ENCODE assay signal across 18 mouse cellular contexts in genomic region chr1:87960752-87961151, GRCm38 (mm10). TPM values are rescaled to one million over a fixed set of nuclear protein-coding genes. Genes with fewer than 3 reads are reported as not detected.
DNase-seq lines count a peak whose midpoint lies in the region; ATAC-seq and TF ChIP-seq lines count a peak whose summit lies in the region.
"Had no signal": no experiment of that assay in that cellular context is flagged by ENCODE, and none has a peak within 500 bp of the region (broad histone marks: within the 10 kb centered on the region; RNA-seq: fewer than 3 reads in every experiment).

No protein-coding gene starts in this region.

- H3K36me3 ChIP-seq in midbrain, embryonic 10.5 days, result peaks cover 79% of the 10 kb centered on the region
- peaks cover 38% of the 10 kb centered on the region for H3K36me3 ChIP-seq in midbrain, postnatal 0 days (ENCODE audit: insufficient read depth, low read length)
- no peaks in the 10 kb centered on the region; the same call in none of the 2 replicates for H3K36me3 ChIP-seq in liver, embryonic 14.5 days (replicated peaks; ENCODE audit: control insufficient read depth, insufficient read depth, low read depth)
- H3K36me3 ChIP-seq in forebrain, embryonic 15.5 days, result peaks cover 67% of the 10 kb centered on the region
- H3K36me3 ChIP-seq in hindbrain, embryonic 11.5 days (ENCODE audit: control insufficient read depth, insufficient read depth, low read length), result peaks cover 10% of the 10 kb centered on the region; the same call in 1 of the 2 replicates

- no peak overlapping the region for H3K4me2 ChIP-seq in midbrain, postnatal 0 days (ENCODE audit: low read depth, low read length, poor library complexity, severe bottlenecking)
- peak overlapping the region; percentile 68 for H3K4me2 ChIP-seq in liver, embryonic 14.5 days (ENCODE audit: low read depth)
- no peak overlapping the region for H3K4me2 ChIP-seq in forebrain, embryonic 15.5 days (replicated peaks)
- H3K4me2 ChIP-seq in hindbrain, embryonic 11.5 days (replicated peaks; ENCODE audit: low read depth, low read length), result no peak overlapping the region
- H3K4me2 ChIP-seq: embryonic facial prominence, embryonic 15.5 days; lung, embryonic 15.5 days; midbrain, embryonic 11.5 days had no signal

- H3K4me3 ChIP-seq in midbrain, embryonic 10.5 days, result no peak overlapping the region
- no peak overlapping the region for H3K4me3 ChIP-seq in midbrain, postnatal 0 days (ENCODE audit: low read depth, low read length)
- H3K4me3 ChIP-seq in liver, embryonic 14.5 days (ENCODE audit: insufficient read depth in 1 of 2, low read depth in 2 of 2, low read length in 2 of 2), result no peak overlapping the region
- no peak overlapping the region for H3K4me3 ChIP-seq in left cerebral cortex, adult 2 months
- H3K4me3 ChIP-seq in forebrain, embryonic 15.5 days, result no peak overlapping the region
- no peak overlapping the region for H3K4me3 ChIP-seq in hindbrain, embryonic 11.5 days (ENCODE audit: low read depth, low read length)
- H3K4me3 ChIP-seq: embryonic facial prominence, embryonic 15.5 days; lung, embryonic 15.5 days had no signal

- H3K9ac ChIP-seq in midbrain, postnatal 0 days (replicated peaks; ENCODE audit: low read length, poor library complexity, severe bottlenecking), result no peak overlapping the region
- H3K9ac ChIP-seq in liver, embryonic 14.5 days (replicated peaks), result peak overlapping the region; percentile 71
- no peak overlapping the region for H3K9ac ChIP-seq in forebrain, embryonic 15.5 days (replicated peaks)
- H3K9ac ChIP-seq in hindbrain, embryonic 11.5 days (ENCODE audit: low read depth, low read length), result no peak overlapping the region
- H3K9ac ChIP-seq: embryonic facial prominence, embryonic 15.5 days; lung, embryonic 15.5 days had no signal

- no peak for ATAC-seq in midbrain, postnatal 0 days (ENCODE audit: low FRiP score)
- peak; percentile 17; the same call in 1 of the 2 replicates for ATAC-seq in liver, embryonic 14.5 days (ENCODE audit: insufficient read depth)
- no peak for ATAC-seq in forebrain, embryonic 15.5 days (replicated peaks)
- ATAC-seq in hindbrain, embryonic 11.5 days (ENCODE audit: low FRiP score), result no peak

- H3K4me1 ChIP-seq in midbrain, embryonic 10.5 days, result peaks cover 16% of the 10 kb centered on the region
- H3K4me1 ChIP-seq in midbrain, postnatal 0 days (ENCODE audit: insufficient read depth, low read length), result no peaks in the 10 kb centered on the region
- H3K4me1 ChIP-seq in liver, embryonic 14.5 days (replicated peaks; ENCODE audit: control insufficient read depth in 2 of 2, insufficient read depth in 2 of 2, low read length in 1 of 2), result peaks cover 29 to 34% of the 10 kb centered on the region in 2 experiments
- H3K4me1 ChIP-seq in forebrain, embryonic 15.5 days, result no peaks in the 10 kb centered on the region
- H3K4me1 ChIP-seq in hindbrain, embryonic 11.5 days (replicated peaks; ENCODE audit: control insufficient read depth, insufficient read depth, low read length), result no peaks in the 10 kb centered on the region
- H3K4me1 ChIP-seq: embryonic facial prominence, embryonic 15.5 days; lung, embryonic 15.5 days had no signal

- DNase-seq in midbrain, embryonic 10.5 days (ENCODE audit: low spot score), result no peak
- no peak for DNase-seq in midbrain, postnatal 0 days (ENCODE audit: low spot score)
- DNase-seq in c-Kit-positive CD71-positive TER-119-negative erythroid progenitor cells, embryonic 14.5 days (ENCODE audit: low read depth), result peak; percentile 16
- DNase-seq in liver, embryonic 14.5 days (ENCODE audit: low read depth in 3 of 3, low spot score in 3 of 3), result peak; percentile 25 to 34 (median 29)
- no peak for DNase-seq in left cerebral cortex, adult 2 months (ENCODE audit: extremely low spot score in 1 of 2, low spot score in 2 of 2)
- no peak for DNase-seq in hindbrain, embryonic 11.5 days (ENCODE audit: low spot score)
- DNase-seq: adrenal gland, postnatal 36 days; cerebellum, adult 18-20 months; gastrocnemius, postnatal 25 days; kidney, adult 2 months; kidney, postnatal 36 days; layer of hippocampus, postnatal 36 days; left cerebral cortex, postnatal 4 days; thymus, adult 2 months had no signal

- TF ChIP-seq EP300 in liver, embryonic 14.5 days (IDR thresholded peaks at IDR 0.05; ENCODE audit: low read depth), result peak; percentile 6; the same call in 1 of the 2 replicates

- peak overlapping the region; percentile 64; the same call in 1 of the 2 replicates for H3K27ac ChIP-seq in midbrain, embryonic 10.5 days (replicated peaks)
- H3K27ac ChIP-seq in midbrain, postnatal 0 days (ENCODE audit: low read depth, low read length), result no peak overlapping the region
- H3K27ac ChIP-seq in liver, embryonic 14.5 days, result peak overlapping the region; percentile 94
- H3K27ac ChIP-seq in left cerebral cortex, adult 2 months, result no peak overlapping the region
- no peak overlapping the region for H3K27ac ChIP-seq in forebrain, embryonic 15.5 days (replicated peaks)
- H3K27ac ChIP-seq in hindbrain, embryonic 11.5 days (ENCODE audit: low read depth, low read length), result no peak overlapping the region
- H3K27ac ChIP-seq: embryonic facial prominence, embryonic 15.5 days; lung, embryonic 15.5 days had no signal

- WGBS in midbrain, embryonic 10.5 days, result 91% methylated on average over 4 of the region's 4 CpGs
- 97% methylated on average over 4 of the region's 4 CpGs for whole genome bisulfite sequencing in midbrain, postnatal 0 days
- 39% methylated on average over 4 of the region's 4 CpGs for WGBS in liver, embryonic 14.5 days (ENCODE audit: insufficient replicate concordance)
- 96% methylated on average over 4 of the region's 4 CpGs for WGBS in forebrain, embryonic 15.5 days
- 96% methylated on average over 4 of the region's 4 CpGs for WGBS in hindbrain, embryonic 11.5 days

- H3K9me3 ChIP-seq in midbrain, embryonic 10.5 days (replicated peaks), result no peaks in the 10 kb centered on the region
- H3K9me3 ChIP-seq in midbrain, postnatal 0 days (ENCODE audit: low read length), result no peaks in the 10 kb centered on the region
- H3K9me3 ChIP-seq in liver, embryonic 14.5 days (ENCODE audit: control insufficient read depth, low read length), result no peaks in the 10 kb centered on the region
- no peaks in the 10 kb centered on the region for H3K9me3 ChIP-seq in forebrain, embryonic 15.5 days
- H3K9me3 ChIP-seq in hindbrain, embryonic 11.5 days (ENCODE audit: control insufficient read depth, low read length), result no peaks in the 10 kb centered on the region
- H3K9me3 ChIP-seq: embryonic facial prominence, embryonic 15.5 days; lung, embryonic 15.5 days had no signal

- no peaks in the 10 kb centered on the region for H3K27me3 ChIP-seq in midbrain, embryonic 10.5 days (ENCODE audit: low read depth, poor library complexity, severe bottlenecking)
- H3K27me3 ChIP-seq in midbrain, postnatal 0 days (ENCODE audit: insufficient read depth, low read length), result no peaks in the 10 kb centered on the region
- no peaks in the 10 kb centered on the region for H3K27me3 ChIP-seq in liver, embryonic 14.5 days (ENCODE audit: control insufficient read depth, insufficient read depth, low read length)
- no peaks in the 10 kb centered on the region for H3K27me3 ChIP-seq in forebrain, embryonic 15.5 days
- no peaks in the 10 kb centered on the region for H3K27me3 ChIP-seq in hindbrain, embryonic 11.5 days (ENCODE audit: control insufficient read depth, insufficient read depth, low read length)
- H3K27me3 ChIP-seq: embryonic facial prominence, embryonic 15.5 days; lung, embryonic 15.5 days had no signal

- no peak for TF ChIP-seq CTCF in midbrain, postnatal 0 days (IDR thresholded peaks at IDR 0.05)
- TF ChIP-seq CTCF in liver, embryonic 14.5 days (IDR thresholded peaks at IDR 0.05; ENCODE audit: low read depth), result no peak
- no peak for TF ChIP-seq CTCF in left cerebral cortex, adult 2 months (IDR thresholded peaks at IDR 0.05)

- intact Hi-C loops in left cerebral cortex, adult 2 months (cut with DNase I), result no loop called here

RNA-seq across cellular contexts. Expression of gene Usp40, which starts 47.6 kb away (rescaled TPM):
- polyA plus RNA-seq in midbrain, embryonic 10.5 days (2016; fragmentation: Nextera tagmentation; extraction: Ambion mirVana), result 30.9 and 35.0 TPM in 2 replicates
- 15.8 and 18.5 TPM in 2 replicates for total RNA-seq in midbrain, postnatal 0 days (2014; rRNA removed)
- polyA plus RNA-seq in midbrain, postnatal 0 days (2015; fragmentation: Nextera tagmentation; extraction: Ambion mirVana), result 8.4 and 9.8 TPM in 2 replicates
- polyA plus RNA-seq in liver, embryonic 14.5 days (2012; rRNA removed), result 4.0 and 4.9 TPM in 2 replicates
- polyA plus RNA-seq in liver, embryonic 14.5 days (2014; fragmentation: Nextera tagmentation; extraction: Ambion mirVana), result 4.5 and 5.3 TPM in 2 replicates
- total RNA-seq in left cerebral cortex, adult 2 months (2021), result 10 to 100 TPM; 24.2 to 25.4 TPM
- polyA plus RNA-seq in forebrain, embryonic 15.5 days (2015; fragmentation: Nextera tagmentation; extraction: Ambion mirVana), result 26.7 and 27.2 TPM in 2 replicates
- 25.8 and 31.2 TPM in 2 replicates for polyA plus RNA-seq in hindbrain, embryonic 11.5 days (2014; fragmentation: Nextera tagmentation; extraction: Ambion mirVana)

Comparison
In these comparisons a context has a peak if more than half of its experiments do, and no peak if none do; other contexts are left out.
1. H3K27ac ChIP-seq: peak in midbrain, embryonic 10.5 days (single experiment) and liver, embryonic 14.5 days (single experiment); none in midbrain, postnatal 0 days (single experiment), left cerebral cortex, adult 2 months (single experiment), forebrain, embryonic 15.5 days (single experiment) and hindbrain, embryonic 11.5 days (single experiment).
2. DNase-seq: peak in c-Kit-positive CD71-positive TER-119-negative erythroid progenitor cells, embryonic 14.5 days (single experiment) and liver, embryonic 14.5 days (3 of 3); none in midbrain, embryonic 10.5 days (single experiment), midbrain, postnatal 0 days (single experiment), left cerebral cortex, adult 2 months (0 of 2) and hindbrain, embryonic 11.5 days (single experiment).